Mouse (Mus musculus): Measurements from ENCODE around the gene Zfp184.

- TF ChIP-seq CTCF (IDR thresholded peaks at IDR 0.05): no peak
- TF ChIP-seq EP300 (IDR thresholded peaks at IDR 0.05; ENCODE audit: insufficient read depth, low read depth, low read length): no peak
- TF ChIP-seq POLR2A (IDR thresholded peaks at IDR 0.05; ENCODE audit: insufficient read depth, low read depth, low read length): no peak
Observed at GRCm38 (mm10) chr13:21969816-21970215, 24.9 kb downstream of the Zfp184 start.

All from heart, adult 2 months (tissue).